Mouse (Mus musculus) kidney, adult 9 months (tissue): Measurements from ENCODE around the gene Psrc1.
A peak's percentile ranks its signal among the peaks of the same experiment; 100 is the strongest.

Experiments used
- DNase-seq: peaks from one replicate; pipeline ENCODE4 v3.0.0; 2022

The Psrc1 gene

GRCm38 (mm10) chr3:108389111-108389545, 5.5 kb downstream of the Psrc1 start:
- DNase-seq, result peak; percentile 98

GRCm38 (mm10) chr3:108392299-108392698, 8.7 kb downstream of the Psrc1 start:
- DNase-seq, result peak; percentile 89

- no peak for DNase-seq
Measured at GRCm38 (mm10) chr3:108392793-108393192, 9.2 kb downstream of the Psrc1 start.

DNA sequence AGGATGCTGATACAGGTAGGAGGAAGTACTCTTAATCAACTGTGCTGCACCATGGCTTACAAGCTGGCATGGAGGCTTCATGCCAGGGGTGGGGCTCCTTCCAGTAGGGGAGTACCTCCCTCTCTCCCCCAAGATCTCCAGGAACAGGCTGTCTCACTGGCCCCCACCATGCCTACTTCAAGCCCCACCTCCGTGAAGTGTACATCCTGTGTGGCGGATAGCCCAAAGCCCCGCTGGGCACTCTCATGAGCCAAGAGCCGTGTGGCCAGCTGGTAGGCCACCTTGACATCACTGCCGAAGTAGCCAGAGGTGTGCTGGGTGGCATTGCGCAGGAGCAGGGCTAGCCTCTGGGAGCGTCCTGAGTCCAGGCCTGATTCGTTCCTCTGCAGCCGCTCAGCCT, 14.6 kb downstream of the Psrc1 start:
- DNase-seq, result no peak

GRCm38 (mm10) chr3:108400442-108400841, 16.8 kb downstream of the Psrc1 start:
- no peak for DNase-seq

GRCm38 (mm10) chr3:108401692-108402527, 18.3 kb downstream of the Psrc1 start:
- peak; percentile 97 for DNase-seq

DNA sequence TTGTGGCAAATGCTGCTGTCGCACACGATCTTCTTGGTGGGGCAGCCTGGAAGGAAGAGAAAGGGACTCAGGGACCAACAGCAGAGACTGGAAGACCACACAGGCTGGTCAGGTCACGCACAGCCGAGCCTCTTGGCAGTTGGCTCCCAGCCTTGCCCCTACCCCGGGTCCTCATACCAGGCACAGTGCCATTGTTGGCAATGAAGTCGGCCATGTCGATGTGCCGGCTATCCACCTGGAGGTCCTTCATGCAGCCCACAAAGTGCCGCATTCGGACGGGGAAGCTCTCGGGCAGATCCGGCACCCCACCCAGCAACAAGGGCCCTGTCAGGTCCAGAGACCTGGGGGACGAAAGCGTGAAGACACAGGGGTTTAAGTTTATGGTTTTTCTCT, 18.9 kb downstream of the Psrc1 start:
- DNase-seq, result peak; percentile 45

- no peak for DNase-seq
Measured at GRCm38 (mm10) chr3:108405536-108406305, 22.1 kb downstream of the Psrc1 start.

DNA sequence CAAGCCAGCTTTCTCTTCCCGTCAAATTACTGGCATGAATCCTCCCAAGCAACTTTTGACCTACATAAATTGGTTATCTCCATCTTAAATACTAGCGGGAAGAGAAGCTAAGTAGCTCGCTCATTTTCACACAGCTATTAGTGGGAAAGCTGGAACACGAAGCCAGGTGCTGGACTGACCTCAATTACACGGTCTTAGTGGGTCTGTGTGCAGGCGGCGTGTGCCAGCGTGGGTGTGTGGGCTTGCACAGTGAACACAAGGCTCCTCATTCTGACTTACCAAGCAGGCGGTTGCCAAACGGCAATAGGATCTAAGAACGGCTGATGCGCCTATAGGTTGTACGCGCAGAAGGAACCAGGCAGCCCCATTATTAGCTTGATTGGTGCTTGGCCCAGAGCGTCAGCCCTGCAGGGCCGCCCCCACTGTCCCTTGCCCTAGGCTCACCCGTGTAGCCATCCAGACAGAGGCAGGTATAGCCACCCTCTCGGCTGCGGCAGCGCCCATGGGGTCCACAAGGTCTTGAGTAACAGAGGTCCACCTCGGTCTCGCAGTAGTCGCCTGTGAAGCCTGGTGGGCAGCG, 22.8 kb downstream of the Psrc1 start:
- no peak for DNase-seq

DNA sequence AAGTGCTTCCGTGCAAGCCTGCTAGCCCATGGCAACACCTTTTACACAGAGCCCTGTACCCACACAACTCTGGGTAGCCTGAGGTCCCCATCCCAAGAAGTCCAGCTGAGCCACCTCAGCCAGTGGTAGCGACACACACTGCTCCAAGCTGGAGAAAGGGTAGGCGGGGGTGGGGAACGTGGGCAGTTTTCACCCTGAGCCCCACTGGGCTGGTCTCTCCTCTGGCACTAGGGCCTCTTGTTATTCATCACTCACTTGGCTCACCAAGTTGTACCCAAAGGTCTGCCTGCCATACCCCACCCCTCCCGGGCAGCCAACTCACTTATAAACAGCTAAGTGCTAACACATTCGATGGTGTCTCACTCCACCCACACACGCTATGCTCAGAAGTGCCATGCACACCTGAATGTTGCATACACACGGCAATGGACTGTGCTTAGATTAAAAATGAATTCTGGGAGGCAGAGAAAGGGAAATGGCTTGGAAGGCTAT, 24.9 kb downstream of the Psrc1 start:
- peak; percentile 69 for DNase-seq

- DNase-seq, result peak; percentile 48
Measured at GRCm38 (mm10) chr3:108409656-108410358, 26.2 kb downstream of the Psrc1 start.

- DNase-seq, result peak; percentile 43
Measured at GRCm38 (mm10) chr3:108410359-108410714, 26.7 kb downstream of the Psrc1 start.

GRCm38 (mm10) chr3:108411026-108411753, 27.6 kb downstream of the Psrc1 start:
- peak; percentile 95 for DNase-seq

DNA sequence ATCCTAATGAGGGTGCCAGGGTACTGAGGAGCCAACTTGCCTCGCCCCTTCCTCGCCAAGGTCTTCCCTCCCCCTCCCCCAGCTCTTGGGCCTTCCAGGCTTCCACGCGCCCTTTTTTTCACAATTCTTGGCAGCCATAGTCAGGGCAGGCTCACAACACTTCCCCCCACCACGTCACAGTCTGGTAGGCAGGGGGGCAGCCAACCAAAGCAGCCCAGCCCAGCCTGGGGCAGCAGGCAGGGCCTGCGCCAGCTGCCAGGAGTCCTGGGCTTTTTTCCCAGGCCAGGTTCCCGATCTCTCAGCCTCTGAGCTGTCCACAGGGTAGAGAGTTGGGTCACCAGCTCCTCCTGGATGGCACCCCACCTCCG, 28.1 kb downstream of the Psrc1 start:
- peak; percentile 96 for DNase-seq

DNA sequence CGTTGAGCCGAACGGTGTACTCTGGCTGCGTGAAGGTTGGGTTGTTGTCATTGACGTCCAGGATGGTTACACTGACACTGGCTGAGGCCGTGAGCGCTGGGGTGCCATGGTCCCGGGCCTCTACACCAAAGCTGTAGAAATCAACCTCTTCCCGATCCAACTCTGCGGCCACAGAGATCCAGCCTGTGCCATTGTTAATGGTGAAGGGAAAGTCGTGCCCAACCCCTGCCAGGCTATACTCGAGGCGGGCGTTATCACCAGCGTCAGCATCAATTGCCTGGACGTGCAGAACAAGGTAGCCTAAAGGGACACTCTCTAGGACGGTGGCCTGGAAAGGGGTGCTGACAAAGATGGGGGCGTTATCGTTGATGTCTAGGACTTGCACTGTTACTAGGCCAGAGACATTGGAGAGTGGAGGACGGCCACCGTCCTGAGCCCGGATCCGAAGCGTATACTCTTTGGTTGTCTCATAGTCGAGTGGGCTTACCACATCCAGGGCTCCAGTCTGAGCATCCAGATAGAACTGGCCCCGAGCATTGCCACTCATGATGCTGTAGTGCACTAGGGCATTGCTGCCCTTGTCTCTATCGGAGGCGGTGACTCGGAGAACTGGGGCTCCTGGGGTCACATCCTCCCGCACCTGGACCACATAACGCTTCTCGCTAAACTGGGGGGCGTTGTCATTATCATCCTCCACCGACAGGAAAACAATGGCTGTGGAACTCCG, 30.2 kb downstream of the Psrc1 start:
- DNase-seq, result no peak

DNA sequence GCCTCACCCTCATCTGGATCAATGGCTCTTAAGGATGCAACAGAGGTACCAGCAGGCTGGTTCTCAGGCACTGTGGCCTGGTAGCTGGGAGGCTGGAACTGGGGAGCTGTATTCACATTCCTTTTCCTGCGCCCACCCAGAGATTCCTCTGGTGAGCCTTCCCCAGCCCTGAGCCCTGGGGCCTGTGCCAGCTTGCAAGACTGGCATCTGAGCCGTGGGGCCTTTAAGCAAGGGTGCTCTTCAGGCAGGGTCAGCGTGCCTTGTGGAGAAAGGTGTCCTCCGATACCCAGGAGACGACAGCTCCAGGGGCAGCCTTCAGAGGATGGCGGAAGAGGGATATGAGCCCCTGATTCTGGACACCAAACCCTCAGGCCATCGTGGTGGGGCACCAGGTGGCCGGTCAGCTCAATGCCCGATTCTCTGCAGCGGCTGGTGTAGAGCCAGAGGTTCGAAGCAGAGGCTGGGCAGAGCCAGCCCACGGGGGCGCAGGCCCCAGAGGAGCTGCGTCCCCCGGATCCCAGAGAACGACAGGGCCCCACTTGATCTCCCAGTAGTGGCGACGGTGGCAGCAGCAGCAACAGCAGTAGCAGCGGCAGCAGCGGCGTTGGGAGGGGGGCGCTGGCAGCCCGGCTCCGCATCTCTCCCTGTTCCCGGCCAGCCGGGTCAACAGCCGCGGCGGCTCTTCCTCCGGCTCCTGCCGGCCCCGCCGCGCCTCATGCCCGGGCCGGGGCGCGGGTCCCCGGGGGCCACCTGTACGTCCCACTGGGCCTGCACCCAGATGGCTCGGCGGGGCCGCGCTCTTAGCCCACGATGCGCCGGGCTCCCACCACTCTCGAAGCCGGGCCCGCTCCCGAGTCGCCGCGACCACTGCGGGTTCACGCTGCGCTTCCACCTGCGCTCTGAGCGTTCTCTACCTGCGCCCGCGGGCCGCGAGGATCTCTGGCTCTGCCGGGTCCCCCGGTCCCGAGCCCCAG, 31.5 kb downstream of the Psrc1 start, which contains the start of gene Celsr2:
TSS of gene Celsr2 (minus strand) at position 696 of the 974 bp plus-strand sequence.
- DNase-seq, result no peak

DNA sequence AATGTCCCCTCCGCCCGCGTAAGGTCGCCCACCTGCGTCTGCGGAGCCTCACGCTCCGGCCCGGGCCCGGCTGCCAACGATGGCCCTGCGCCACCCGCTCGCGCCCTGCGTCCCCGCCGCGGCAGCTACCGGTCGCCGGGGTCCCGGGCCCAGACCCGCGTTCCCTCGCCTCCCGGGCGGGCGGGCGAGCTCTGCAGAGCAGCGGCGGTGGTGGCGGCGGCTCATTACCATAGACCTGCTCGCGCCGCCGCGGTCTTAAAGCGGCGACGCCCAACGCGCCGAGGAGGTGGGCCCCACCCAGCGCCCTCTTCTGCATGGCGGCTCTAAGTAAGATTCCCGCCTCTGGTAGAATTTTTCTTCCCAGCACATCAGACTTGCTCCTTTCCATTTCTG, 32.2 kb downstream of the Psrc1 start:
- peak; percentile 77 for DNase-seq

- no peak for DNase-seq
Measured at GRCm38 (mm10) chr3:108423006-108423405, 39.4 kb downstream of the Psrc1 start.

DNA sequence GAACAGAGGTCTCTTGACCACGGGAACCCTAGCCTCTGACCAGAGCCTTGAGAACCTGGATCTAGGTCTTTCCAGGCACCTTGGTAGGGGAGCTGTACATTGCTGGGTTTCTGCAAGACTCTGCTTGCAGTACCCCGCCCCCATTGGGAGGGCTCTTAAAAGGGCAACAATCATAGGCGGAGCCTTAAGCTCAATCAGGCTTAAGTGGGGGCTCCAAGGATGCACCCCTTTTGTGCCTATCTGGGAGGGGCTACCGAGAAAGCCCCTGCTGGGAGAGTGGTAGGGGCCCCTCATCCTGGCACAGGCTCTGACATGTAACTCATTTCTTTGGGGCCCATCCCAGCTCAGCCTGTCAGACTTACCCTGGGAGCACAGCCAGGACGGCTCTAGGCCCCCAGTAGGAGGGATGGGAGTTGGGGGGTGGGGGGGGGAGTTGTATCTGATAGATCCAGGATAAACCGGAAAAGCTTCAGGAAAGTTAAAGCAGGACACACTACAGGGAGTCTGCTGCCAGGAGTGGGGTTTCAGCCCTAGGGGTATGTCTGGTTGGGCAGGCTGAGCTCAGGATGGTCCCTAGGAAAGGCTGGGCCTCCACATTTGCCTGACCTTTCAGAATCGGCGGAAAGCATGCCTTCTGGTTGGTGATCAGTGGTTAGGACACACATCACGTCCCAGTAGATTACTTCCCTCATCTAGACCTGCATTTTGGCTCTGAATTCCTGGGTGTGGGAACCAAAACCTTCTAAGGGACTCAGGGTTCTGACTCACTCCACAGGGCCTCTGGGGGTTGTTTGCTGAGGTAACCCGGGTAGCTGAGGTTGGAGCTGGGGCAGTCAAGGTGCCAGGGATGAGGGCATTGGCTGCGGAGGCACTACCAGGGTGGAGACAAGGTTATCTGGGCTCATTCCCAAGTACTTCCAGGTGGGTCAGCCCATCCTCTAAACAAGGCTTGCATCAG, 40.5 kb downstream of the Psrc1 start:
- DNase-seq, result peak; percentile 65
